Mouse (Mus musculus) urinary bladder, postnatal 14 days (tissue): Measurements from ENCODE around the gene Crxos.

Experiments used
- DNase-seq: peaks from one replicate; pipeline ENCODE4 v3.0.0; 2021; ENCODE audit warnings: low spot score

The Crxos gene

GRCm38 (mm10) chr7:15921796-15922195, 39.4 kb downstream of the Crxos start:
- peak; percentile 20 for DNase-seq

DNA sequence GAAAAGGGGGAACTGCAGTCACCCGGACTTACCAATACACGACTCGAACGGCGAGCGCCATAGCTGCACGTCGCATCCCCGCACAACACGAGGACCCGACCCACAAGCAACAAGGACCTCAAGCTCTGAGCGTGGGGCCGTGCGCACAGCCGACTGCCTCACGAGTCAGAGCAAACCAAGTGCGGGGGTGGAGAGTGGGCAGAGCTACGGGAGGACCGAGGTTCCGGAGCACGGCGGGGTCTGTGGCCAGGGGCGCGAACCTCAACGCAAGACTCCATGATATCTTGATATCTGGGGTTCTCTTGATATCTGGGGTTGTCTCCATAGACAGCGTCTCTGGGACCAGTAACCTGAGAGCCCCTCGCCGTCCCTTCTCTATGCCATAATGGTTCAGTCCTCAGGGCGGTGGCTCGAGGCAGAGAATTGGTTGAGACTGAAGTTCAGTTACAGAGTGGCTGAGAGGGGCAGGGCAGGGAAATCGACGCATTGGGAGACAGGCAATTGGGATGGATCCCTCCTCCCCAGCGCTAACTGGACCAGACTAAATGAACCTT, 39.9 kb downstream of the Crxos start, which contains the start of gene Selenow:
Selenow (minus strand) TSS at position 183 of the 554 bp plus-strand sequence.
- DNase-seq: peak; percentile 91

GRCm38 (mm10) chr7:15929910-15930309, 47.5 kb downstream of the Crxos start:
- DNase-seq: peak; percentile 65

DNA sequence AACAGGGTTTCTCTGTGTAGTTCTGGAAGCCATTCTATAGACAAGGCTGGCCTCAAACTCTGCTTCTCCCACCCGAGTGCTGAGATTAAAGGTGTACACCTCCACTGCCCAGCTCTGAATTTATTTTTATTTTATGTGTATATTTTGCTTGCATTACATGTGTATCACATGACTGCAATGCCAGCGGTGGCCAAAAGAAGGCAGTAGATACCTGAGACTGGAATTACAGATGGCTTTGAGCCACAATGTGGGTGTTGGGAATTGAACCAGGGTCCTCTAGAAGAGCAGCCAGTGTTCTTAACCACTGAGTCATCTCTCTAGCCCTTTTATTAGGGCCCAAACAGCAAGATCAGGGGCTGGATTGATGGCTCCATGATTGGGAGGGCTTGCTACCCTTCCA, 48.1 kb downstream of the Crxos start:
- DNase-seq: no peak

- no peak for DNase-seq
These were observed 49.2 kb downstream of the Crxos start for GRCm38 (mm10) chr7:15931635-15932034.

DNA sequence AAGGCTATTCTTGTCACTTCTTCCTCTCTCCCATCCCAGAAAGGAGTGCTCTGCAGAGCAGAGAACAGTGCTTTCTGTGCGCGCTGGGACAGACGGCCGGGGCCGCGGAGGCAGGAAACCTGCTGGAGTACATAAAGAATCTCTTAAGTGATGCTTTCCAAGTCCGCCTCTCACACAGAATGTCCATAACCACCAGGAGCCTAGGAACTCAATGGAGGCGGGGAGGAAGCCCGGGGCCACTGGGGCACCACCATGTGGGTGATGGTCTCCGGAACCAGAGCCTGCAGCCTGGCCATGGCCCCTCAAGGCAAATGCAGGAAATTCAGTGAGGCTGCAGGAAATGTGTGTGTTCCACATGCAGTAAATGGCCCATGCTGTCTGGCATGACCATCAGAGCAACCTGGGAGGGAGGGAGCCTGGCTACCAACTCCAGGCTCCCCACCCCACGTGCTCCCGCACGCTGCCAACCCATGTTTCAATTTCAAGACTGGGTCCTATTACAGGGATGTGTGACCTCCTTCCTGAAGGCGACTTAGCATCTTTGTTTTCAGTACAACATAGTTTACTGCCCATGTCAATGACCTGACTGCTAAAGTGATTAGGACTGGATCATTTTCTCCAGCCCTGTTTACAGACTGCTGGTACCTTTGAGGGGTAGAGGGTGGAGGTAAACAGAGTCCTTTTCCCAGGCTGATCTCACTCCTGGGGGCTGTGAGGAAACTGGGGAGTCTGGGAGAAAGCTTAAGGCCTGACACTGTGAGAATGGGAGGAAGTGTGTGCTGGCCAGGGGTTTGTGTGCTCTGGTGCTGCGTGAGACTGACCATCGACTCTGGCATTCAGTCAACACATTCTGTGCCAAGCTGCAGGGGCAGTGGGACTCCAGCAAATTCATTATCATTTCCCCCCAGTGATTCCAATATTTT, 51.3 kb downstream of the Crxos start:
- DNase-seq: no peak

GRCm38 (mm10) chr7:15937491-15937890, 55.1 kb downstream of the Crxos start:
- DNase-seq: no peak

- DNase-seq: no peak
These were observed 56.2 kb downstream of the Crxos start for GRCm38 (mm10) chr7:15938621-15939020.

DNA sequence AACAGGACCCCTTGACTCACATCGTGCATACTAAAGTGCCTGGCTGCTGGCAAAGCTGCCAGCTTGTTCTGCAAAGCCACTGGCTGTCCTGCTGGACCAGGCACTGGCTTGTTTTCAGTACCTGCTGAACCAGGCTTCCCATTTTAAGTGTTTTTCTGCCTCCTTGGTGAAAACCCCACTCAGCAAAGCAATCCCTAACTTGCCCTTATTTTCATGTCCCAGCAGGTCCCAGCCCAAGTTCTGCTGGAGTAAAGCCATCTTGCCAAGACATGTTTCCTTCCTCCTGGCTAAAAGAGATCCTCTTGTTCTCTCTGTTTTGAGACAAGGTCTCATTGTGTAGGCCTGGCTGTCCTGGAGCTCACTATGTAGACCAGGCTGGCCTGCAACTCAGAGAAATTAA, 61.9 kb downstream of the Crxos start:
- DNase-seq: no peak

- no peak for DNase-seq
These were observed 62.8 kb downstream of the Crxos start for GRCm38 (mm10) chr7:15945211-15945610.

- peak; percentile 91 for DNase-seq
These were observed 63.5 kb downstream of the Crxos start, which contains the start of gene Nop53 for GRCm38 (mm10) chr7:15945721-15946536. Gene Nop53 (minus strand): TSS chr7:15946074.

DNA sequence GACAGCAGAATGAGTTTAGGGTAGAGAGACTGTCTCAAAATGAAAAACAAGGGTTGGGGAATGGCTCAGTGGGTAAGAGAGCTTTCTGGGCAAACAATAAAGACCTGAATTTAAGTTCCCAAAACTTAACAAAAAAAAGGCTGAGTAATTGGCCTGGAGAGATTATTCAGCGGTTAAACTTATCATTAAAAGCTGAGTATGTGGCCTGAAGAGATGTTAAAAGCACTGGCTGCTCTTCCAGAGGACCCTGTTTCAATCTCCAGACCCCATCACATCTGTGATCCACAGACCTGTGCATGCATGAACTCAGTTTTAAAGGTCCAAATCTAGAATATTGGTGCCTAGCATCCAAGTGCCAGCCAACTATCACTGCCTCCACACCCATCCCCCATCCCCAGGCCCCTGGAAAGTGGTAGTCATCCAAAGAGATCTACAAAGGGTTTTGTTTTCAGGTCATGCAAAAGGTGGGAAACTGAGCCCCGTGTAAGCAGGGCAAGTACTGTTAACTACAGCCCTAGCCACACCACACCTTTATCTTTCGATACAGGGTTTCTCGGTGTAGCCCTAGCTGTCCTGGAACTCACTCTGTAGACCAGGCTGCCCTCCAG, 65.3 kb downstream of the Crxos start:
- no peak for DNase-seq

DNA sequence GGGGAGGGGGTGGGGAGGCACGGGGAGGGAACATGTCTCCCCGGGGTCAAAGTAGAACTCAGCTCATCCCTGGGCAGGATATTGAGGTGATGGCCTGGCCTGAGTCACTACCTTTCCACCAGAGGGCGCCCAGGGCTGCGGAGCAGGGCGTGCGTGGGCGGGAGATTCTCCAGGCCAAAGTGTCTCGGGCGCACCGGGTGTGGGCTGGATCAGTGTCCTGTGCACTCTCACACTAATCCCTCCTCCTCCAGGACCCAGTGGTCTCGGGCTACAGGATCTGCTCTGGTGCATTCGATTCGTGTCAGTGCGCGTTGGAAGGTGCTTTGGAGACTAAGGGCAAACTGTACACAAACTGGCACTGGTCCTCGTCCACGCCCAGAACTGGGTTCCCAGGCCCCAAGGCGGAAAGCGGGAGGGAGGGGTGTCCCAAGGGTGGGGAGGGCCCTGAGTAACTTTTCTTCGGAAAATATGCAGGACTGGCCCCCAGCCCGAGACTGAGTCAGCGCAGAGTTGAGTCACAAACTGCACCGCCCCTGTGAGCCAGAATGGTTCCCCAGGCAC, 66.0 kb downstream of the Crxos start:
- DNase-seq: peak; percentile 93

DNA sequence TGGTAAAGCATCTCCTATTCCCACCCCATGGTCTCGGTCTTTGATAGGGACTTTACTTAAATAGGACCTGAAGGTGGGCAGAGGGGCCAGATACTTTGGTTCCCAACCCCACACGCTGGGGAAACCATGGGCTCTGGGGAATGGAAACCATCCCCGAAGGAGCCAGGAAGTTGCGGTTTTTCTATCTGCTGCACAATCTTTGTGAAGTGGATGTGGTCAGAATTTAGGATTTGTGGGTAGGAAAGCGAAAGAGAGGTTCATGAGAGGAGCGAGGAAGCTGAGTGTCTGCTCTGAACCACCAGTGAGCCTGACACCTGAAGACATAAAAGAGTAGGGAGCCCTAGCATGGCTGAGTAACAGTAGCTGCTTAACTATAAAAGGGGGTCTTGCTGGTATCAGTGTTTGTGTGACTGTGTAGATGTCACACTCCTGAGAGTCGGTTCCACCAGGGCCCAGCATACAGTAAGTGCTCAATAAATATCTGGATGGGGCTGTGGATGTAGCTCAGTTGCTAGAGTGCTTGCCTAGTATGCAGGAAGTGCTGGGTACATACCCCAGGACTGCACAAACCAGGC, 66.9 kb downstream of the Crxos start:
- no peak for DNase-seq

GRCm38 (mm10) chr7:15950008-15950407, 67.6 kb downstream of the Crxos start:
- DNase-seq: no peak

GRCm38 (mm10) chr7:15952416-15952815, 70.0 kb downstream of the Crxos start:
- no peak for DNase-seq
